Mouse (Mus musculus) MEL-GATA-1-ER (cell line): ENCODE measurements around the gene C1qtnf4.

Experiments
- DNase-seq: peaks from one replicate; pipeline ENCODE4 v3.0.0-alpha.2; 2012; ENCODE audit warnings: low read depth; ENCODE audit errors: extremely low read depth

The C1qtnf4 gene

GRCm38 (mm10) chr2:90885218-90886041, at the start of gene C1qtnf4:
TSS of gene C1qtnf4 (plus strand) at chr2:90885860.
- DNase-seq: no peak

DNA sequence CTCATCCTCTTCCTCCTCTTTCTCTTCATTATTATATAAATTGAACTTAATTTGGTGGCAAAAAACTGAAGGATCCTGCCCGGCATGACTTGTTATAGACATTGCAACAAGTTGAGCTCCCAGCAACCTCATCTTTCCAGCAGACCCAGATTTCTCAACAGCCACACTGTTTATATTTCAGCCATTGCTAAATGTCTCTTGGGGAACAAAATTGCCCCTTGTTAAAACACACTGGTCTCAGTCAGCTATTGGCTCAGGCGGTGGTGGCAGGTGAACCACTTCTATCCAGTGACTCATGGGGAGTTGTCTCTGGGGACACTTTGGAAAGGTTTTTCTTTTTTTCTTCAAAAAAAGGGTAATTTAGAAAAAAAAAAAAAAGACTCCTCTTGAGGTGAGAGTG, 47.0 kb upstream of the C1qtnf4 start:
- no peak for DNase-seq

GRCm38 (mm10) chr2:90843666-90844065, 42.0 kb upstream of the C1qtnf4 start:
- no peak for DNase-seq

- DNase-seq: no peak
Observed at GRCm38 (mm10) chr2:90844262-90844661, 41.4 kb upstream of the C1qtnf4 start.

DNA sequence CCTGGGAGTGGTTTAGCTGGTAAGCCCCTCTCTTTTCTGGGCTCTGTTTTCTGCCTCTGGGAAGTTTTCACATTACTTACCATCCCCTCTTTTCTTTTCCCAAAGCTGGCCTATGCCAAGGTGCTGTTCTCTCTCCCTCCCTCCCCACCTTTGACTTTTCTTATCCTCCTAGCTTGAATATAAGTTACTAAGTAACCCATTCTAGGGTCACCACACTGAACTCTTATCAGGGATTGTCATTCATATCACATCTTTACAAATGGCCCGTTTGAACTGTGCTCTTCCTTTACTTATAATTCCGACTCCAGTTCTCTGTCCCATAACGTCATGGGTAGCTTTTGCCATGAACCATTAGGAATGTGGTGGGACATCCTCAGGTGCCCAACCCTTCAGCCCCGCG, 40.4 kb upstream of the C1qtnf4 start:
- no peak for DNase-seq

DNA sequence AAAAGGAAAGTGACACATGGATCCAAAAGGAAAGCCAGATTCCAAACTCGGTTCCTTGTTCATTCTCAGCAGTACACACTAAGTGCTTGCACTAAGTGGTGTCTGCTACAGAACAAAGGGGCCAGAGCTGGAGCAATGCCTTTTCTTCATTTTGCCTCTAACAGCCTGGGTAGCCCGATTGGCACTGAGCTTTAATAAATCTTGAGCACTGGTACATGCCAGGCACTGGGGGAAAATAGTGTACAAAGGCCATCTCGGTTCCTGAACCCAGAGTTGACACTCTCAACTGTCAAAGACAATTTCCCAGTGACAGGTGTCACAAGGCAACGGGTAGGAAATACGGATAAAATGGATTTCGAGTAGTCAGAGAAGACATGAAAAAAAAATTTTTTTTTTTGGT, 39.5 kb upstream of the C1qtnf4 start:
- DNase-seq: no peak

- DNase-seq: no peak
Observed at GRCm38 (mm10) chr2:90846597-90846954, 39.1 kb upstream of the C1qtnf4 start.

- DNase-seq: peak; percentile 82
Observed at GRCm38 (mm10) chr2:90846955-90847680, 38.5 kb upstream of the C1qtnf4 start, which contains the start of gene Mtch2. TSS of gene Mtch2 (plus strand) at chr2:90847155.

DNA sequence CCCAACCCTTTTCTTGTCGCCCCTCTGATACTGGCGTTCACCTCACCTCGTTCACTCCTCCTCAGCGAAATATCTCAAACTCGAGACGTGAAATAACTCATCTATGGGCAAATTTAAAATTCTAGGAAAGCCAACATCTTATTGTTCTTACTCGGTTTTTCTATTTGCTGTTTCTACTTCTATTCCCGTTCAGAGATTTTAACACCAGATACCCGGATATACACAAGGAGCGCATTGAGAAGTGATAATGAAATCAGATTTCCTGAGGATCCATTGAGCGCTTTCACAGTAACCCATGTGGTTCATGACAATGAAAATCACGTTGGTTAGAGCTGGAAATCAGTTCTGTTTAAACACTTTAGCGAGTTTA, 38.0 kb upstream of the C1qtnf4 start:
- no peak for DNase-seq

DNA sequence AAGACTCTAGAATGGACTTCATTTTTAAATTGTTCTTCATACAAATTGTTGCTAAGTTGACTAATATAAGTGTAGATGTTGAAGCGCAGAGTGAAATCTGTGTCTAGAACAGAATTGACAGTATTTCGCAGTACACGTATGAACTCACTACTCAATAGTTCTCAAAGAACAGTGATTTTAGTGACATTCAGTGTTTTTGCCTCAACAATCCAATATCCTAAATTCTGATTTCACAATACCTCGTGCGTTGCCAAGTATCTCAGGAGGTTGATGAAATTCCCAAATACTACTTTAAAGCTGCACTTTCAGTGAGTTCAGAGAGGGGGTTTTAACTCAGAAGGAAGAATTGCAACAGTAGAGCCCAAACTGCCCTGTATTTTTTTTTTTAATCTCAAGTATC, 37.3 kb upstream of the C1qtnf4 start:
- DNase-seq: no peak

DNA sequence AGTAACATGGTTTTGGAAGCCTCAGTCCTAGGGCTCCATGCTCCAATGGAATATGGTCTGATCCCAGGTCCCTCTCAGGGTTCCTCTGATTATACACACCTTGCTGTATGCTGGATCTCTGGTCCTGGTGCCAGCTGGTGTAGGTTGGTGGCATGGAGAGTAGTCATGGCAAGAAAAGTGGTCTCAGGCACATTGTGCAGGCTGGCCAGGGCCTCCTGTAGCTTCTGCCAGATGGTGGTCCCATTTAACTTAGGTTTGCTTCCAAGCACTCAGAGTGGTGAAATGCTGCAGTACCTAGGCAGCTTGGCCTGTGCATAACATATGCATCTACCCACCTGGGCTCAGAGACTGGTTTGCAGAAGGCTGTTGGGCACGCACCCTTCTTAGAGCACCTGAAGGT, 35.3 kb upstream of the C1qtnf4 start:
- DNase-seq: no peak

- DNase-seq: no peak
Observed at GRCm38 (mm10) chr2:90861486-90861885, 24.2 kb upstream of the C1qtnf4 start.

GRCm38 (mm10) chr2:90864184-90864583, 21.5 kb upstream of the C1qtnf4 start:
- DNase-seq: no peak

- DNase-seq: peak; percentile 49
Observed at GRCm38 (mm10) chr2:90866524-90866923, 19.1 kb upstream of the C1qtnf4 start.

GRCm38 (mm10) chr2:90870136-90870601, 15.5 kb upstream of the C1qtnf4 start:
- peak; percentile 58 for DNase-seq

DNA sequence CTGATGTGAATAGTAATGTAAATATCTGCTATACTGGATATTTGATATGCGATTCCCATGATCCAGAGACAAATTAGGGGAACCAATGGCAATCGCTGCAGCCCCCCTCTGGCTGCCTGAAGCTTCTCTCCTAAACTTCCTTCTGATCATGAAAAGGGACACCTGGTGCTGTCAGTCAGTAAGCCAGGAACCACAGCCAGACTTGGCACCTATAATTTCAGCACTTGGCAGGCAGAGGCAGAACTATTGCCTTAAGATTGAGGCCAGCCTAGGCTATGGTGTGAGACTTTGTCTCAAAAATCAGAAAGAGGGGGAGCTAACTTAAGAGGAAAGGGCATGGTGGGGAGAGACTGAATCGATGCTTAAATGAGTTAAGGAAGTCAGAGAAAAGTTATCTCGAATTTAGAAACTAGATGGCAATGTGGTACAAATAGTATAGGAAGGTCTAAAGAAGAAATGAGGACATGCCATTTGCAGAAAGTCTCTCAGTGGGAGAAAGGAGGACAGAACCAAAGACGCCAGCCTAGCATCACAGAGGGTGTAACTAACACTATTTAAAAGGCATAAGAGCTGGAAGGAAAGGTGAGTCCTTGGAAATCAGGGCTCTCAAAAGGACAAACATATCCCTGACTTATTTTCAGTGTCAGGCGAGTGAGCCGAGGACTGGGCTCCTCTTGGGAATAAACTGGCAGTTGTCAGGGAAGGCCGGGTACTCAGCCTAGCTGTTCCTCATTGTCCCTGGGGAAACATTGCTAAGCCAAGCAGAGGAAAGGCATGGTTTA, 14.3 kb upstream of the C1qtnf4 start:
- DNase-seq: no peak

DNA sequence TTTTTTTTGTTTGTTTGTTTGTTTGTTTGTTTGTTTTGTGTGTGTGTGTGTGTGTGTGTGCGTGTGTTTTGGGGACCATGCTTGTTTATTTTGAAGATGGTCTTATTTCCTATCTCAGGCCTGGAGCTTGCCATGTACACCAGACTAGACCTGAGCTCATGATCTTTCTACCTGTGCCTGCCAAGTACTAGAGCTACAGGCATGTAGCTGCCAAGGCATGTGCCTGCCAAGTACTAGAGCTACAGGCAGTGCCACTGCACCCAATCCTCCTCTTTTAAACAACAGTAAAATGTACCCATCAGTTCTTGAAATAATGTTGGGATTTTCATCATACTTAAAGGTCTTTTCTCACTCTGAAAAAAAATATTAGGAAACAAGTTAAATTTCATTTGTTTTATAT, 11.6 kb upstream of the C1qtnf4 start:
- DNase-seq: no peak

DNA sequence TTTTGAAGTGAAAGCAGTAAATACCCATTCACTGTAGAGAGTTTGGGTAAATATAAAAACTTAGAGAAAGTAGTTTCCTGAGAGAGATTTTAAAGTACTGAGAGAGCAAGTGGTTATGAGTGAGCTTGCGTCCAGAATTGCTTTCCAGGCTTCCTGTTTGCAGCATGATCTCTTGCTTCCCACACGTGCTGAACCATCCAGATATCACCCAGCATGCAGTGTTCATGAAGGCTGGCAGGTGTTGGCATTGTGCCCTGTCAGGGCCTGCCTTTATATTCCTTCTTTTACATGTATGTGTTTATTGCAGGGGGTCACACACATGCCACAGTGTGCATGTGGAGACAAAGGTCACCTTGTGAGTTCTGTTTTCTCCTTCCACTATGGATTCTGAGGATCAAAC, 10.4 kb upstream of the C1qtnf4 start:
- no peak for DNase-seq

DNA sequence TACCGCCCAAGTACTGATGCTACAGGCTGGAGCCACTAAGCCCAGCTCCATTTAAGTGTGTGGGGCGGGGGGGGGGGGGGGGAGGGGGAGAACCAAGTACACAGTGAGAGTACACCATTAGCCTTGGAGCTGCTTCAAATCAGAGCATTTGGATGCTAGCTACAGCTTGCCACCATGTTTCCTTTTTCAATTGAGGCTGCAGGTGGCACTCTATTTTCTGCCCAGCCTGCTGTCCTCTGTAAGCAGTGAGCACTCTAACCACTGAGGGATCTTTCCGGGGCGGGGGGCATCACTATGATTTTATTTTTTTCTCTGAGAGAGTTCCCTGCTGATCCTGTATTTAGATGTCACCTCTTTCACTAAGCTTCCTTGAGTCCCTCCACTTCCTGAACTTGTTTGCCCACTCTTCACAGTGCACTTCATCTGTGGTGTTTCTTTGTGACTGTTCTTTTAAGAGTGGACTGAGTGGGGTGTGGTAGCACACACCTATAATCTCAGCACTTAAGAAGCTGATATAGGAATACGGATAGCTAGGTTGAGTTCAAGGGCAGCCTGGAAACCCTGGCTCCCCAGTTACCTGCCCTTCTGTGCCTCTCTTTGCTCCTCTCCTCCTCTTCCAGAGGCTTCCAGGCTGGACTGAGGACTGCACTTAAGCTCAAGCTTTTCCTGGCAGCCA, 7.9 kb upstream of the C1qtnf4 start:
- DNase-seq: no peak

GRCm38 (mm10) chr2:90879419-90879818, 6.2 kb upstream of the C1qtnf4 start:
- DNase-seq: no peak

DNA sequence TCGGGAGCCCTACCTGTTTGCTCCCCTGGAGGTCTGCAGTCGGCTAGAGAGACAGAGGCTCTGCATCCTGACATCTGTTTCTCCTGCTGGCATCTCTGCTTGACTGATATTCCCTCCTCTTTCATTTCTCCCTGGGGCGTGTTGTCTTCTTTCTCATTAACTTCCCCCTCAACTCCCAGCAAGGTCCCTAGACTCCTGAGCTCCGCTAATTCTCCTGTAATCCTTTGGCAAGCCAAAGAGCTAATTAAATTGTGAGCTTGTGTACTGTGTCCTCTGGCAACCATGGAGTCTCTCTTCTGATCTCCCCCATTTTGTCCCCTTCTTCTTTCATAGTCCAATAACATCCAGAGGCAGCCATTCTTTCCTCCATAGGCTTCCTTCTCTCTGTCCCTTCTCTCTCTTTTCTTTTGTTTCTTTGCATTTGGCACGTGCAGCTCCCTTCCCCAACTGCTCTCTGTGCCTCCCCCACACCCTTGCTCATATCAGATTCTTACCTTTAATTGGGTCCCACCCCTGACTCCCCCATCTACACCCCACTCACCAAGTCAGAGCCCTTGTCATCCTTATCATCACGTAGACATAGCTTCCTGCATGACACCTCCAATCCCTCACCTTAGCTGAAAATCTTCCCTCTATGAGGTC, 5.4 kb upstream of the C1qtnf4 start:
- no peak for DNase-seq
